Mouse (Mus musculus): ENCODE results near the gene Tnxb.

The Tnxb gene

GRCm38 (mm10) chr17:34659181-34659896 is 11.0 kb upstream of the Tnxb start:
- DNase-seq (ENCODE audit: low read depth, low spot score) = no peak

DNA sequence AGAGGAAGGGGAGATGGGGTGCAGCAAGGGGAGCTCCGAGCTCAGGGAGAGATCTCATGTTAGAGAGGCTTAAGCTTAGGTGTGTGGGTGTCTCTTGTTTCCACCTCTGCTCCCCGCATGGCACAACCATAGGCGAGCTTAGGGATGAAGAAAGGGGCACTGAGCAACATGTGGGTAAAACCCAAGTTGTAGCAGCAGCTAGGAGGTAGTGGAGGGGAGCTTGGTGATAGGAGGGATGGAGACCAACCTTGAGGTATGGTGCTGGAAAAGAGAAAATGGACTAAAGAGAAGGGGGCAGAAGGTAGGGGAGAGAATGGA is 10.5 kb upstream of the Tnxb start:
- no peak for DNase-seq (ENCODE audit: low read depth, low spot score)

GRCm38 (mm10) chr17:34660259-34660820 is 10.0 kb upstream of the Tnxb start:
- DNase-seq (ENCODE audit: low read depth, low spot score) = no peak

GRCm38 (mm10) chr17:34661121-34661591 is 9.2 kb upstream of the Tnxb start:
- no peak for DNase-seq (ENCODE audit: low read depth, low spot score)

DNA sequence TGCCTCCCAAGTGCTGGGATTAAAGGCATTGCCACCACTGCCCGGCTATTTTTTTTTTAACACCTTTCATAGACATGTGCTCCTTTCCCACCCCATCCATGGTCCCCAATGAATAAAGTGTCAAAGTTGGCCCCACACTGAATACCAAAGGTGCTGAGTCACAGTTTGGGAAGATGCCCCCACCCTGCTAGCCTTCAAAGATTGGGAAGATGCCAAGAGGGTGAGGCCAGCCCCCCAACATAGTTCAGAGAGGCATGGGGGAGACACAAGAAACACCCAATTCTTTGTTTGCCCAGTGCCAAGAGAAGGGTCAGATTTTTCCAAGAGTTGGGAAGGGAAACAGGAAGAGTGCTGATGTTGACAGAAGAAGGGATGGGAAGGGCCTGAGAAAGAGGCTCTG is 7.9 kb upstream of the Tnxb start:
- no peak for DNase-seq (ENCODE audit: low read depth, low spot score)

DNA sequence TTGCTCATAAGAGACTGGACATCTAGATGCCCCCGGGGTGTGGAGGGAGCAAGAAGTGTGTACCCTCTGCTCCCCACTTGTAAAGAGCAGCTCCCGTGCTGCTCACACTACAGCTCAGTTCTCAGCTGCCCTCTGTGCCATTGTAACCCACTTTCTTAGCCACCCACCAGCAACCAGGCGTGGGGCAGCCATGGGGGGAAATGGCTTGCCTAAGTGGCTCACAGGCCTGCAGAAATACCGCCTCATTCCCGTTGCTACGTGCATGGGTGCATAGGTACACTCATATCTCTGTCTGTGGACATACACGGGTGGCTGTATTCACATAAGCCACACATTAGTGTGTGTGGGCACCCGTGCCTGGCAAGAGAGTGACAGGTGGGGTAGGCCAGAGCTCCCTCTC is 7.4 kb upstream of the Tnxb start:
- no peak for DNase-seq (ENCODE audit: low read depth, low spot score)

DNA sequence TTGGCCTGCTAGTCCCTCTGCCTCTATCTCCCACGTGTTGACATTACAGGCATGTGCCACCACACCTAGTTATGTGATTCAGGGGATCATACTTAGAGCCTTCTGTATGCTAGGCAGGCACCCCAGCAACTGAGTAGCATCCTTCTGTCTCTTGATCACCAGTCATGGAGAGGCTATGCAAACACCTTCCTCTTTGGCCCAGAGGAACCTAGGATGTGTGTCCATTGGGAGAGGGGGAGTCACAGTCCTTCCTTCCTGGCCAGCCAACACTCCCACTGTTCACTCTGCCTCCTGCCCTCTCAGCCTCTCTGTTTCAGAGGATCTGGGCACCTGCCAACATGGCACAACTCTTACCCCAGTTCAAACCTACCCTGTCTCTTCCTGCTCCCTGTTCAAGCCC is 6.8 kb upstream of the Tnxb start:
- no peak for DNase-seq (ENCODE audit: low read depth, low spot score)

DNA sequence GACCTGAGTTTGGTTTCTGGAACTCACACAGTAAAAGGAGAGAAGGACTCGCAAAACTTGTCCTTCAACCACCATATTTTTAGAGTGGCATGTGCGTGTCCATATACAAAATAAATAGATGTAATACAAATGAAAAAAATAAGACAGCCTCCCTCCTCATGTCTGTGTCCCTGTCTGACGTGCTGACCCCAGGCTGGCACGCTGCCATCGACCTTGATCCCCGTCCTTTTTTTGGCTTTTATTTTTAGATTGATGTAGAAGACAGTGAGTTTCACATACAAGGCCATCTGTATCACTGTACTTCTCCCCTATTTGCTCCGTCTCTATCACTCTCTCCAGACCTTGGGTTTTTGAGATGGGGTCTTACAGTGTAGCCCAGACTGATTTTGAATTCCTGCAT is 5.9 kb upstream of the Tnxb start:
- no peak for DNase-seq (ENCODE audit: low read depth, low spot score)

DNA sequence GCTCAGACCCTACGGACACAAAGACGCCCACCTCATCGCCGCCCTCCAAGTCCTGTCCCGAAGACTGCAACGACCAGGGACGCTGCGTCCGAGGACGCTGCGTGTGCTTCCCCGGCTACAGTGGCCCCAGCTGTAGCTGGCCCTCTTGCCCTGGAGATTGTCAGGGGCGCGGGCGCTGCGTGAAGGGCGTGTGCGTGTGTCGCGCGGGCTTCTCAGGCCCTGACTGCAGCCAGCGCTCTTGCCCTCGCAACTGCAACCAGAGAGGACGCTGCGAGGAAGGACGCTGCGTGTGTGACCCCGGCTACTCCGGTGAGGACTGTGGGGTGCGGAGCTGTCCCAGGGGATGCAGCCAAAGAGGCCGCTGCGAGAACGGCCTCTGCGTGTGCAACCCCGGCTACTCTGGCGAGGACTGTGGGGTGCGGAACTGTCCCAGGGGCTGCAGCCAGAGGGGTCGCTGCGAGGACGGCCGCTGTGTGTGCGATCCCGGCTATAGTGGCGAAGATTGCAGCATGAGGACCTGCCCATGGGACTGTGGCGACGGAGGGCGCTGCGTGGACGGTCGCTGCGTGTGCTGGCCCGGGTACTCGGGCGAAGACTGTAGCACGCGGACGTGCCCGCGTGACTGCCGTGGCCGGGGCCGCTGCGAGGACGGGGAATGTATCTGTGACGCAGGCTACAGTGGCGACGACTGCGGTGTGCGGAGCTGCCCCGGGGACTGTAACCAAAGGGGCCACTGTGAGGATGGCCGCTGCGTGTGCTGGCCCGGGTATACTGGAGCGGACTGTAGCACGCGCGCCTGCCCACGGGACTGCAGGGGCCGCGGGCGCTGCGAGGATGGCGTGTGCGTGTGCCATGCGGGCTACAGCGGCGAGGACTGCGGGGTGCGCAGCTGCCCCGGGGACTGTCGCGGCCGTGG is 1.1 kb downstream of the Tnxb start:
- no peak for DNase-seq (ENCODE audit: low read depth, low spot score)

GRCm38 (mm10) chr17:34672246-34672792 is 2.0 kb downstream of the Tnxb start:
- no peak for DNase-seq (ENCODE audit: low read depth, low spot score)

- DNase-seq (ENCODE audit: low read depth, low spot score) = no peak
Observed at GRCm38 (mm10) chr17:34673139-34673538, 2.8 kb downstream of the Tnxb start.

DNA sequence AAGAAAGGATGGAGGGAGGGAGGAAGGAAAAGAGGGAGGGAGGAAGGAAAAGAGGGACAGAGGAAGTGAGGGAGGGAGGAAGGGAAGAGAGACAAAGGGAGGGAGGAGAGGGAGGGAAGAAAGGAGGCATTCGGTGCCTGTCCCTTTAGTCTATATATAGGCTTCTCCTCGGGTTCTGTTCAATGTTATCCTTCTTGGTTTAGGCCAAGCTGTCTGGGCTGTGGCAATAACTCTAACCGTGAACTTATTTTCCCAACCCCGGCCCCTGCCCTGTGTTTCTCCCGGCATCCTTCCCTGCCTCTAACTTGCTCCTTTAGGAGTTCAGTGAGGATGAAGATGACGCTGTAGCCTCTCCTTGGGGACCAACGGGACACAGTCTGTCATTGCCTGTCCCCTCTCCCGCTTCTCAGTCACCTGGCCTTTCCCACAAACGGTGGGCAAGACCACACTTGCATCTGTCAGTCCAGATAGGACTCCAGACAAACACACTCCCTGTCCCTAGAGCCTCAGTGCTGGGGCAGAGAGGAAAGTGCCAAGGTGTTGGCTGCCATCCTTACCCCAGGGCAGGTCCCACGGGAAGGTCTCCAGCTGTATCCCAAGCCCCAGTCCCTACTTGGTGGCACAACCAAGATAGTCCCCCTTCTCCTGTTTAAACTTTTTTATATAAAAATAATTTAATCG is 4.3 kb downstream of the Tnxb start:
- no peak for DNase-seq (ENCODE audit: low read depth, low spot score)

DNA sequence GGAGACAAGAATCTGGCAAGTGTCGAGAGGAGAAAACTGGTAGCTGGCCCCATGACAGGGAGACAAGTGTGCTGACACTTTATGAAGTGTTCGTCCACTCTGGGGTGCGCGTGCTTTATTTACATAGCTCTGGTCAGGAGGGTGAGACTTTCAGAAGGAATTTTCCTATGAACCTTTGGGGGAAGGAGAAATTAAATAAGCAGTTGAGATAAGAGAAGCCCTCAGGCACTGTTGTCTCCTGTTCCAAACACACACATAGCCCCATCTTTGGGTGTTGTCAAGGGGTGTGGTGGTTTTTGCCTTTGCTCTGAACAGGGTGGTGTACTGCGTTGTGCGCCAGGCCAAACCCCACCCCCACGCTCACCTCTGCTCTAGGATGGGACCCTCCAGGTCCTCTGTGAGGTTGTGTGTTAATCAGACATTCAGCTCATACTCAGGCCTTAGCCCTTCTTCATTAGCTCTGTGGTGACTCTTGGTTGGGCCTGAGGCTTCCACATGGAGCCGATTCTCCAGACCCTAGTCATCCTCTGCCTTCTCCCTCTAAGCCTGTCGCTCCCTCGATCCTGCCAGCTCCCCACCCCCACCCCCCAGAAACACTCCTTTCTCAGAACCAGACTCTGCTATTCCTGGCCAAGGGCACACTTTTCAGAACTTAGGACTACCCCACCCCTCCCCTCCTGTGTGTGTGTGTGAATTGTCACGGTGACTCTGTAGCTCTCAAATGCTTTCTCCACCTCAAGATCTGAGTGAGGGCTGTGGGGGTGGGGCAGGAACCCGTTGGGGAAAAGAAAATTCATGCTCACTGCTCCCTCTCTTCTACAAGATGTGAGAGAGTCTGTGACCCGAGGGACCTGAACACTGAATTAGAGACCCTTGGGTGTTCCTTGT is 5.1 kb downstream of the Tnxb start:
- no peak for DNase-seq (ENCODE audit: low read depth, low spot score)

- DNase-seq (ENCODE audit: low read depth, low spot score) = no peak
Observed at GRCm38 (mm10) chr17:34676093-34676460, 5.7 kb downstream of the Tnxb start.

DNA sequence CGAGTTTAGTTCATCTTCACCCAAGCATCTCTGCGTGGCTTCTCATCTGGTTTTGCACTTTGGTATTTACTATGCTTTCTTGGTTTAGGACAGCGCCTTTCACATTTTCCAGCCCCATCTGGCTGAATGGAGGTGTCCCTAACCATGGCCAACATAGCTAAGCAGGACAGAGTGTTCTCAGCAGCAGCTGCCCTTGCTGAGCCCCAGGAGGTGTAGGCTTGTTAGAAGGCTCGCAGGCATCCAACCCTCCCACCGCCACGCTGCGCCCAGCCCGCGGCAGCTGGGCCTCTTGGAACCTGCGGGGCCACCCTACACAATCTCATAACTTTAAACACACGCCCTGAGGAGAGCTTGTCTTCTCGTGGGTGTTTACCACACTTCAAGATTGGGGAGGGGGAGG is 6.3 kb downstream of the Tnxb start:
- DNase-seq (ENCODE audit: low read depth, low spot score) = no peak

- no peak for DNase-seq (ENCODE audit: low read depth, low spot score)
Observed at GRCm38 (mm10) chr17:34680191-34680590, 9.9 kb downstream of the Tnxb start.

DNA sequence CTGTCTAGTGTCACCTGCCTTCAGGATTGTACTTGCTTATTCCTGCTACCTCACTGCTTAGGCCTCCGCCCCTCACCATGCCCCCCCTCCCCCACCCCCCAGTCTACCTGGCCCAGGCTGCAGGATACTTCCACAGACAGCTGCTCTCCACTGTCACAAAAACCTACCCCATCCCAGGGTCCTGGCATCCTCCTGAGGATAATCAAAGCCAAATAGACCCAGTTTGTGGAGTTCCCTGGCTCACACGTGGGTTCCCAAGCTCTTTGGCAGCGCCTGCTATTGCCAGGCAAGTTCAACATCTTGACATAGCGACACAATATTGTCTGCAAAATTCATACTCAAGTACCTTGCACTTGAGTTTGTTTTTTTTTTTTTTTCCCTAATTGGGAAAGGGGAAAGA is 10.3 kb downstream of the Tnxb start:
- DNase-seq (ENCODE audit: low read depth, low spot score) = no peak

- no peak for DNase-seq (ENCODE audit: low read depth, low spot score)
Observed at GRCm38 (mm10) chr17:34681132-34681571, 10.8 kb downstream of the Tnxb start.

DNA sequence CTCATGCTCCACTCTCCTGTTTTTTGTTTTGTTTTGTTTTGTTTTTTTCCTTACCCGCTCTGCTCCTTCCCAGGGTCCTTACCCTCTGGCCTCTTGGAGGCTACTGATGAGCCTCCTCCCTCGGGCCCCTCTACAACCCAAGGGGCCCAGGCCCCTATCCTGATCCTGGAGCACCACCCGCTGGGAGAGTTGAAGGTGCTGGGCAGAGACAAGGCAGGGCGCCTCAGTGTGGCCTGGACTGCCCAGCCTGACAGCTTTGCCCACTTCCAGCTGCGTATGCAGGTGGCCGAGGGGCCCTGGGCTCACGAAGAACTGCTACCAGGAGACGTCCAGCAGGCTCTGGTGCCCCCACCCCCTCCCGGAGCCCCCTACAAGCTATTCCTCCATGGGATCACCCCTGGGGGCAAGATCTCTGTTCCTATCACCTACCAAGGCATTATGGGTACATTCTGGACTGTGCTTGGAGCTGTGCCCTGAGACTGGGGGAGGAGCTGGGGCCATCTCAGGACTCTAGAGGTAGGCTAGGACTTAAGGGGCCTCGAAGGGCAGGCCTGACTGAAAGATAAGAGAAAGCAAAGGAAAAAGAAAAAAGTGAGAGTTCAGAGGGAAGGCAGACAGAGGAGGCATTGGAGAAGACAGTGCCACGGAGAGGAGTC is 11.7 kb downstream of the Tnxb start:
- DNase-seq (ENCODE audit: low read depth, low spot score) = no peak

- no peak for DNase-seq (ENCODE audit: low read depth, low spot score)
Observed at GRCm38 (mm10) chr17:34683179-34683578, 12.8 kb downstream of the Tnxb start.

All from A20 (cell line).